Mouse (Mus musculus) testis, adult 2 months (tissue): ENCODE data around the gene Ccl9. TPM values are rescaled to one million over a fixed set of nuclear protein-coding genes. Genes with fewer than 3 reads are reported as not detected.

Source experiments
- H3K27ac ChIP-seq: fragments of 200-500 bp; 2 replicates; pipeline ENCODE4 v1.5.1; 2012; ENCODE audit warnings: low read depth, low read length; ENCODE audit not compliant: control insufficient read depth, insufficient read depth
- H3K27me3 ChIP-seq: fragments of 200-500 bp; 2 replicates; pipeline ENCODE4 v1.6.1; 2012; ENCODE audit warnings: mild to moderate bottlenecking, low read length, moderate library complexity; ENCODE audit not compliant: control insufficient read depth, insufficient read depth
- H3K36me3 ChIP-seq: fragments of 200-500 bp; 2 replicates; pipeline ENCODE4 v1.6.1; 2012; ENCODE audit warnings: mild to moderate bottlenecking, low read length; ENCODE audit not compliant: control insufficient read depth, insufficient read depth
- H3K4me1 ChIP-seq: fragments of 200-500 bp; 2 replicates; pipeline ENCODE4 v1.6.1; 2012; ENCODE audit warnings: low read length; ENCODE audit not compliant: control insufficient read depth, insufficient read depth
- H3K4me3 ChIP-seq: fragments of 200-500 bp; 2 replicates; pipeline ENCODE4 v1.5.1; 2012; ENCODE audit warnings: low read depth, mild to moderate bottlenecking, low read length, moderate library complexity, mixed read lengths; ENCODE audit not compliant: control insufficient read depth
- CTCF ChIP-seq: fragments of 200-500 bp; IDR thresholded peaks from 2 replicates; pipeline ENCODE4 v1.5.1; 2012; ENCODE audit warnings: low read depth, mild to moderate bottlenecking, inconsistent platforms, low read length, moderate library complexity; ENCODE audit not compliant: control insufficient read depth, insufficient read depth, insufficient replicate concordance
- POLR2A ChIP-seq: fragments of 200-500 bp; IDR thresholded peaks from 2 replicates; pipeline ENCODE4 v1.6.1; 2012; ENCODE audit warnings: low read depth, mild to moderate bottlenecking, inconsistent platforms, low read length, moderate library complexity; ENCODE audit not compliant: control insufficient read depth
- polyA plus RNA-seq: library from polyadenylated mRNA; depleted of rRNA; stranded (reverse); fragments of >200 nt; gene quantifications from 2 replicates; pipeline ENCODE4 v1.2.3, GENCODE M21; 2012; rRNA removed

Ccl9 gene
- polyA plus RNA-seq, 1 experiment = 0.14 TPM

- Histone ChIP-seq H3K27ac (no peak overlapping the region), H3K4me3 (no peak overlapping the region)
- TF ChIP-seq POLR2A (no peak), CTCF (no peak)
Observed at GRCm38 (mm10) chr11:83534143-83534542, 44.3 kb downstream of the Ccl9 start.

GRCm38 (mm10) chr11:83533192-83533591, 45.2 kb downstream of the Ccl9 start:
- Histone ChIP-seq H3K27me3 (no peaks in the 10 kb centered on the region), H3K36me3 (no peaks in the 10 kb centered on the region; the same call in 1 of the 2 replicates), H3K4me3 (no peak overlapping the region), H3K4me1 (no peaks in the 10 kb centered on the region; the same call in 1 of the 2 replicates), H3K27ac (no peak overlapping the region)
- no peak for TF ChIP-seq POLR2A
- no peak for TF ChIP-seq CTCF

More at GRCm38 (mm10) chr11:83534143-83534542, 44.3 kb downstream of the Ccl9 start:
- Histone ChIP-seq H3K27me3 (no peaks in the 10 kb centered on the region), H3K4me1 (no peaks in the 10 kb centered on the region; the same call in 1 of the 2 replicates), H3K36me3 (no peaks in the 10 kb centered on the region; the same call in 1 of the 2 replicates)

- Histone ChIP-seq H3K4me1 (no peaks in the 10 kb centered on the region; the same call in 1 of the 2 replicates), H3K36me3 (no peaks in the 10 kb centered on the region; the same call in 1 of the 2 replicates), H3K4me3 (no peak within 1 kb of the TSS), H3K27me3 (no peaks in the 10 kb centered on the region), H3K27ac (no peak within 1 kb of the TSS)
- no peak for TF ChIP-seq POLR2A
- no peak for TF ChIP-seq CTCF
Observed at GRCm38 (mm10) chr11:83530360-83530759, 48.1 kb downstream of the Ccl9 start, which contains the start of gene Ccl5. Gene Ccl5, minus strand, starts transcription at chr11:83530518.

- H3K27ac ChIP-seq = no peak overlapping the region
- no peaks in the 10 kb centered on the region; the same call in 1 of the 2 replicates for H3K36me3 ChIP-seq
- TF ChIP-seq CTCF (no peak), POLR2A (no peak)
- no peaks in the 10 kb centered on the region for H3K27me3 ChIP-seq
- no peak overlapping the region for H3K4me3 ChIP-seq
- H3K4me1 ChIP-seq = no peaks in the 10 kb centered on the region; the same call in 1 of the 2 replicates
Observed at GRCm38 (mm10) chr11:83529024-83529423, 49.4 kb downstream of the Ccl9 start.

Other genes starting within 250 kb of the Ccl9 start
- gene Rasl10b, start 169.5 kb downstream of the Ccl9 start, polyA plus RNA-seq = 2.0 and 2.1 TPM in 2 replicates
- gene Gas2l2, start 149.2 kb downstream of the Ccl9 start, polyA plus RNA-seq = 0.08 TPM in 1 of 2 replicates, not detected in the other
- gene 1700020L24Rik, start 141.0 kb downstream of the Ccl9 start, polyA plus RNA-seq = 256 and 289 TPM in 2 replicates
- 0.58 and 0.93 TPM in 2 replicates for gene Mmp28, start 115.6 kb downstream of the Ccl9 start, polyA plus RNA-seq
- 32.4 and 49.6 TPM in 2 replicates for gene Taf15, start 105.5 kb downstream of the Ccl9 start, polyA plus RNA-seq
- gene Heatr9, start 56.5 kb downstream of the Ccl9 start, polyA plus RNA-seq = 8.7 and 10.8 TPM in 2 replicates
- 2.3 and 3.5 TPM in 2 replicates for gene Ccl5, start 48.1 kb downstream of the Ccl9 start, polyA plus RNA-seq
- 0.14 and 0.65 TPM in 2 replicates for gene Ccl6, start 14.5 kb upstream of the Ccl9 start, polyA plus RNA-seq
- gene Rpl9-ps1, start 67.0 kb upstream of the Ccl9 start, polyA plus RNA-seq = not detected in 2 replicates
- gene Ccl3, start 70.7 kb upstream of the Ccl9 start, polyA plus RNA-seq = 0.14 TPM in 1 of 2 replicates, not detected in the other
- gene Ccl4, start 83.9 kb upstream of the Ccl9 start, polyA plus RNA-seq = not detected in 2 replicates
- 1.4 and 1.8 TPM in 2 replicates for gene Wfdc17, start 125.4 kb upstream of the Ccl9 start, polyA plus RNA-seq
- not detected in 2 replicates for gene Wfdc18, start 130.4 kb upstream of the Ccl9 start, polyA plus RNA-seq
- gene Wfdc21, start 168.3 kb upstream of the Ccl9 start, polyA plus RNA-seq = 0.36 and 0.84 TPM in 2 replicates
- gene Heatr6, start 175.1 kb upstream of the Ccl9 start, polyA plus RNA-seq = 6.1 TPM in 2 replicates